Mouse (Mus musculus): Measurements from ENCODE around the gene Prkcq. TPM values are rescaled to one million over a fixed set of nuclear protein-coding genes. Genes with fewer than 3 reads are reported as not detected.

The Prkcq gene
- 23.6 and 26.8 TPM in 2 replicates for polyA plus RNA-seq (2014; fragmentation: Nextera tagmentation; extraction: Ambion mirVana)

GRCm38 (mm10) chr2:11171754-11172501, at the start of gene Prkcq:
Prkcq (plus strand) TSS chr2:11172108.
- peaks cover 7% of the 10 kb centered on the region; the same call in 1 of the 2 replicates for H3K27me3 ChIP-seq (ENCODE audit: control insufficient read depth, insufficient read depth, low read length)
- H3K4me3 ChIP-seq (replicated peaks; ENCODE audit: low read length), result peak within 1 kb of the TSS; percentile 47
- no peaks in the 10 kb centered on the region for H3K36me3 ChIP-seq (replicated peaks; ENCODE audit: control insufficient read depth, insufficient read depth)
- H3K9me3 ChIP-seq (ENCODE audit: control insufficient read depth, low read length), result no peaks in the 10 kb centered on the region
- H3K27ac ChIP-seq, result no peak within 1 kb of the TSS
- 2% methylated on average over 51 of the region's 51 CpGs for WGBS
- H3K4me2 ChIP-seq (replicated peaks), result peak within 1 kb of the TSS; percentile 80
- peak; percentile 49 for DNase-seq (ENCODE audit: low spot score)
- H3K4me1 ChIP-seq (replicated peaks; ENCODE audit: control insufficient read depth, insufficient read depth, low read length), result peaks cover 15% of the 10 kb centered on the region; the same call in 1 of the 2 replicates
- peak; percentile 88 for ATAC-seq (ENCODE audit: low FRiP score)
- peak within 1 kb of the TSS; percentile 57 for H3K9ac ChIP-seq

- no peak for ATAC-seq (ENCODE audit: low FRiP score)
- no peak overlapping the region for H3K4me3 ChIP-seq (replicated peaks; ENCODE audit: low read length)
- 89% methylated on average over 12 of the region's 12 CpGs for WGBS
- no peaks in the 10 kb centered on the region for H3K36me3 ChIP-seq (replicated peaks; ENCODE audit: control insufficient read depth, insufficient read depth)
- no peak for DNase-seq (ENCODE audit: low spot score)
- H3K4me2 ChIP-seq (replicated peaks), result no peak overlapping the region
- H3K4me1 ChIP-seq (replicated peaks; ENCODE audit: control insufficient read depth, insufficient read depth, low read length), result no peaks in the 10 kb centered on the region
- no peak overlapping the region for H3K27ac ChIP-seq
- H3K9ac ChIP-seq, result no peak overlapping the region
- no peaks in the 10 kb centered on the region for H3K9me3 ChIP-seq (ENCODE audit: control insufficient read depth, low read length)
- H3K27me3 ChIP-seq (ENCODE audit: control insufficient read depth, insufficient read depth, low read length), result no peaks in the 10 kb centered on the region
Observed at GRCm38 (mm10) chr2:11130881-11131280, 41.0 kb upstream of the Prkcq start.

- no peaks in the 10 kb centered on the region for H3K27me3 ChIP-seq (ENCODE audit: control insufficient read depth, insufficient read depth, low read length)
- WGBS, result 74% methylated on average over 6 of the region's 6 CpGs
- no peak for DNase-seq (ENCODE audit: low spot score)
- no peak overlapping the region for H3K4me2 ChIP-seq (replicated peaks)
- no peak overlapping the region for H3K9ac ChIP-seq
- no peaks in the 10 kb centered on the region for H3K9me3 ChIP-seq (ENCODE audit: control insufficient read depth, low read length)
- H3K4me3 ChIP-seq (replicated peaks; ENCODE audit: low read length), result no peak overlapping the region
- no peak for ATAC-seq (ENCODE audit: low FRiP score)
- H3K4me1 ChIP-seq (replicated peaks; ENCODE audit: control insufficient read depth, insufficient read depth, low read length), result no peaks in the 10 kb centered on the region
- H3K36me3 ChIP-seq (replicated peaks; ENCODE audit: control insufficient read depth, insufficient read depth), result no peaks in the 10 kb centered on the region
- no peak overlapping the region for H3K27ac ChIP-seq
Observed at GRCm38 (mm10) chr2:11135718-11136117, 36.2 kb upstream of the Prkcq start.

GRCm38 (mm10) chr2:11138076-11138475, 33.8 kb upstream of the Prkcq start:
- H3K27ac ChIP-seq, result no peak overlapping the region
- no peak overlapping the region for H3K4me2 ChIP-seq (replicated peaks)
- no peak for ATAC-seq (ENCODE audit: low FRiP score)
- WGBS, result 91% methylated on average over 6 of the region's 6 CpGs
- no peak overlapping the region for H3K9ac ChIP-seq
- H3K36me3 ChIP-seq (replicated peaks; ENCODE audit: control insufficient read depth, insufficient read depth), result no peaks in the 10 kb centered on the region
- H3K4me3 ChIP-seq (replicated peaks; ENCODE audit: low read length), result no peak overlapping the region
- no peaks in the 10 kb centered on the region for H3K27me3 ChIP-seq (ENCODE audit: control insufficient read depth, insufficient read depth, low read length)
- DNase-seq (ENCODE audit: low spot score), result no peak
- no peaks in the 10 kb centered on the region for H3K9me3 ChIP-seq (ENCODE audit: control insufficient read depth, low read length)
- no peaks in the 10 kb centered on the region for H3K4me1 ChIP-seq (replicated peaks; ENCODE audit: control insufficient read depth, insufficient read depth, low read length)

GRCm38 (mm10) chr2:11139518-11140152, 32.3 kb upstream of the Prkcq start:
- Histone ChIP-seq H3K36me3 (replicated peaks; ENCODE audit: control insufficient read depth, insufficient read depth) (no peaks in the 10 kb centered on the region), H3K4me1 (replicated peaks; ENCODE audit: control insufficient read depth, insufficient read depth, low read length) (no peaks in the 10 kb centered on the region), H3K27ac (no peak overlapping the region), H3K9ac (no peak overlapping the region), H3K27me3 (ENCODE audit: control insufficient read depth, insufficient read depth, low read length) (no peaks in the 10 kb centered on the region), H3K4me3 (replicated peaks; ENCODE audit: low read length) (no peak overlapping the region), H3K9me3 (ENCODE audit: control insufficient read depth, low read length) (no peaks in the 10 kb centered on the region), H3K4me2 (replicated peaks) (no peak overlapping the region)
- DNase-seq (ENCODE audit: low spot score), result no peak
- ATAC-seq (ENCODE audit: low FRiP score), result peak; percentile 51; the same call in 1 of the 2 replicates
- 70% methylated on average over 1 of the region's 1 CpGs for WGBS

DNA sequence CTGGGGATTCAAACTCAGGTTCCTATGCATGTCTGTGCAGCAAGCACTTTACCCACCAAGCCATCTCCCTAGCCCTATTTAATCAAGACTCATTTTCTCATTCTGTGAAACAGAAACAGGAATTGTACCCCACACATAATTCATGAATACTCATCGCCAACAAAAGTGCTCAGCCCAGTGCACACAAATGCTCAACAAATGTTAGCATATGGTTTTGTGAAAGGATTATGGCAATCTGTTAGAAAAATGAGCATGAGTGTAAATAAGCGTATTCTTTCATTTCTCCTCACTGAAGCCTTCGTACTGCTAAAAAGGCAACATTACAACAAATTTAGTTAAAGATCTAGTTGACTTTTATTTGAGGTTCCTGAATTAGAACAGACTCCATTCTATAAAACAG, 31.5 kb upstream of the Prkcq start:
- Histone ChIP-seq H3K4me2 (replicated peaks) (no peak overlapping the region), H3K36me3 (replicated peaks; ENCODE audit: control insufficient read depth, insufficient read depth) (no peaks in the 10 kb centered on the region), H3K4me1 (replicated peaks; ENCODE audit: control insufficient read depth, insufficient read depth, low read length) (no peaks in the 10 kb centered on the region), H3K27ac (no peak overlapping the region), H3K4me3 (replicated peaks; ENCODE audit: low read length) (no peak overlapping the region), H3K9me3 (ENCODE audit: control insufficient read depth, low read length) (no peaks in the 10 kb centered on the region), H3K27me3 (ENCODE audit: control insufficient read depth, insufficient read depth, low read length) (no peaks in the 10 kb centered on the region), H3K9ac (no peak overlapping the region)
- DNase-seq (ENCODE audit: low spot score) (no peak), ATAC-seq (ENCODE audit: low FRiP score) (no peak)
- WGBS, result 88% methylated on average over 3 of the region's 3 CpGs

- Histone ChIP-seq H3K9ac (no peak overlapping the region), H3K4me2 (replicated peaks) (no peak overlapping the region), H3K4me3 (replicated peaks; ENCODE audit: low read length) (no peak overlapping the region), H3K9me3 (ENCODE audit: control insufficient read depth, low read length) (no peaks in the 10 kb centered on the region), H3K27me3 (ENCODE audit: control insufficient read depth, insufficient read depth, low read length) (no peaks in the 10 kb centered on the region), H3K4me1 (replicated peaks; ENCODE audit: control insufficient read depth, insufficient read depth, low read length) (no peaks in the 10 kb centered on the region), H3K36me3 (replicated peaks; ENCODE audit: control insufficient read depth, insufficient read depth) (no peaks in the 10 kb centered on the region), H3K27ac (no peak overlapping the region)
- ATAC-seq (ENCODE audit: low FRiP score), result no peak
- no peak for DNase-seq (ENCODE audit: low spot score)
- WGBS, result 92% methylated on average over 4 of the region's 4 CpGs
Observed at GRCm38 (mm10) chr2:11149091-11149490, 22.8 kb upstream of the Prkcq start.

GRCm38 (mm10) chr2:11150975-11151374, 20.9 kb upstream of the Prkcq start:
- H3K4me1 ChIP-seq (replicated peaks; ENCODE audit: control insufficient read depth, insufficient read depth, low read length), result no peaks in the 10 kb centered on the region
- WGBS, result 77% methylated on average over 7 of the region's 7 CpGs

DNA sequence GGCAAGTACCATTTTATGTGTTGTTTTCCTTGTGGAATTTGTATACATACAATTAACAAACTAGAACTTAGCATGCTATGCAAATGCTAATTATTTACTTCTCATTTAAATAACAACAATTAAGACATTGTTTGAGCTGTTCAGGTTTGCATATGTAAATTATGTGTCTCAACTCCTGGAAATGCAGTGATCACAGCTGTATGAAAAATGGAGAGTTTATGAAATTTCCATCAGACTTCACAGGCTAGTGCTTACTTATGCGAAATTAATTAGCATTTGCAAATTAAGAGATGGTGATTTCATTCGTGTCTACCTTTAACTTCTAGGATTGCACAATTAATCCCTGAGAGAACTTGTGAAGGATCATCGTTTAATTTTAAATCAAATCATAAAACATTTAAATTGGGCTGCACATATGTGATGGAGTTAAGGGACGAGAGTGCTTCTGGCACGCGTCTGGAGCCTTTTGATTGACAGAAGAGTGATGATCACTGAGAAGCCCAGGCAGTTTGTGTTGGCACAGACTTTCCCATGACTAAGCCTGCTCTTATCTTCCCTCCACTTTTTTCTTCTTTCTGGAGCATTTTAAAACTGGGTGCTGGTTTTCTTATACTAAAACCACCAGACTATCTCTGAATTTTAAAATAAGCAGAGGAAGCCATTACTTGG, 20.1 kb upstream of the Prkcq start:
- DNase-seq (ENCODE audit: low spot score), result no peak
- H3K36me3 ChIP-seq (replicated peaks; ENCODE audit: control insufficient read depth, insufficient read depth), result no peaks in the 10 kb centered on the region
- H3K4me2 ChIP-seq (replicated peaks), result no peak overlapping the region
- no peaks in the 10 kb centered on the region for H3K4me1 ChIP-seq (replicated peaks; ENCODE audit: control insufficient read depth, insufficient read depth, low read length)
- WGBS, result 59% methylated on average over 6 of the region's 6 CpGs
- H3K9me3 ChIP-seq (ENCODE audit: control insufficient read depth, low read length), result no peaks in the 10 kb centered on the region
- H3K27me3 ChIP-seq (ENCODE audit: control insufficient read depth, insufficient read depth, low read length), result no peaks in the 10 kb centered on the region
- no peak overlapping the region for H3K27ac ChIP-seq
- H3K9ac ChIP-seq, result no peak overlapping the region
- ATAC-seq (ENCODE audit: low FRiP score), result 0 out of 2 replicates have a peak, but pooled peaks have one; percentile 34
- H3K4me3 ChIP-seq (replicated peaks; ENCODE audit: low read length), result no peak overlapping the region

More at GRCm38 (mm10) chr2:11150975-11151374, 20.9 kb upstream of the Prkcq start:
- ATAC-seq (ENCODE audit: low FRiP score), result no peak
- Histone ChIP-seq H3K36me3 (replicated peaks; ENCODE audit: control insufficient read depth, insufficient read depth) (no peaks in the 10 kb centered on the region), H3K4me3 (replicated peaks; ENCODE audit: low read length) (no peak overlapping the region), H3K27me3 (ENCODE audit: control insufficient read depth, insufficient read depth, low read length) (no peaks in the 10 kb centered on the region), H3K9ac (no peak overlapping the region), H3K9me3 (ENCODE audit: control insufficient read depth, low read length) (no peaks in the 10 kb centered on the region), H3K4me2 (replicated peaks) (no peak overlapping the region), H3K27ac (no peak overlapping the region)
- DNase-seq (ENCODE audit: low spot score), result no peak

Data from hindbrain, embryonic 14.5 days (tissue).